Mouse (Mus musculus) megakaryocyte, embryonic 14.5 days (primary cell): Measurements from ENCODE around the gene Wrap73.

Source experiments
- FLI1 ChIP-seq: IDR thresholded peaks from 2 replicates; pipeline ENCODE4 v1.6.1; 2012; ENCODE audit warnings: low read length, inconsistent platforms, mixed read lengths
- GATA1 ChIP-seq: IDR thresholded peaks from 3 replicates; pipeline ENCODE4 v1.6.1; 2012; ENCODE audit warnings: mixed read lengths, low read length, inconsistent platforms, borderline replicate concordance

DNA sequence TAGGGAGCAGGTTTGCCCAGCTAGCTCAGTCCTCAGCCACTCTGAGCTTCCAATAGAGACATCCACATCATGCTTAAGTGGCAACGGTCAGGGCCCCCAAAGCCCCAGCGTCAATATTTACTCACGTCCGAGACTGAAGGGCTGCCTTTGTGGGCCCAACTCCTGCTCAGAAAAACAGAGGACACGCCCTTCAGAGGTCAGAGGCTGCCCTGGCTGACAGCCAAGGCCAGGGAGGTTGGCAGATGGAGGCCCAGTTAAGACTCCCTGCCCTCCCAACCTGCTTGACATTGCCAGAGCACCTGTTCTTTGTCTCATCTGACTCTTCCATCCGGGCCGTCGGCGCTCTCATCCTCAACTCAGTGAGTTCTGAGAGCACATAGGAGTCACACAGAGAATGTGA, 23.4 kb upstream of the Wrap73 start:
- no peak for TF ChIP-seq FLI1
- TF ChIP-seq GATA1: no peak
